In genomic region chr4:84836979-84837378, GRCm38 (mm10) we compare ENCODE assay signal across 8 mouse cellular contexts. TPM values are rescaled to one million over a fixed set of nuclear protein-coding genes. Genes with fewer than 3 reads are reported as not detected.
DNase-seq lines count a peak whose midpoint lies in the region; ATAC-seq and TF ChIP-seq lines count a peak whose summit lies in the region.

No protein-coding gene starts in this region.

- intact Hi-C loops in heart, adult 2 months (cut with DNase I): loop anchor here (10.0 kb wide), 1 partner anchor 258 kb away; no protein-coding TSS in a partner anchor

- H3K4me1 ChIP-seq in heart, adult 2 months (ENCODE audit: control insufficient read depth, insufficient read depth, low read length): no peaks in the 10 kb centered on the region
- no peaks in the 10 kb centered on the region for H3K4me1 ChIP-seq in heart, embryonic 12.5 days (replicated peaks)
- H3K4me1 ChIP-seq in cerebellum, adult 2 months (ENCODE audit: control insufficient read depth, insufficient read depth, low read length): no peaks in the 10 kb centered on the region

- H3K9ac ChIP-seq in heart, adult 2 months (ENCODE audit: low read depth, low read length): no peak overlapping the region
- H3K9ac ChIP-seq in heart, embryonic 12.5 days: no peak overlapping the region

- H3K36me3 ChIP-seq in heart, adult 2 months (ENCODE audit: control insufficient read depth, insufficient read depth, low read length): no peaks in the 10 kb centered on the region
- no peaks in the 10 kb centered on the region for H3K36me3 ChIP-seq in heart, embryonic 12.5 days

- DNase-seq in heart, adult 2 months: no peak
- peak; percentile 7 for DNase-seq in ovary, postnatal 14 days (ENCODE audit: low spot score)
- no peak for DNase-seq in ovary, postnatal 10 days (ENCODE audit: low spot score)
- peak in 1 of 2 experiments; percentile 29 for DNase-seq in cerebellum, adult 2 months
- DNase-seq in kidney, postnatal 25 days: peak; percentile 46 to 53
- peak; percentile 9 for DNase-seq in thymus, postnatal 25 days
- DNase-seq in gastrocnemius, adult 18-20 months (ENCODE audit: low spot score): no peak

- H3K79me2 ChIP-seq in heart, adult 2 months (replicated peaks; ENCODE audit: control insufficient read depth, insufficient read depth, low read length): no peaks in the 10 kb centered on the region

- no peak for TF ChIP-seq EP300 in heart, adult 2 months (IDR thresholded peaks at IDR 0.05; ENCODE audit: insufficient read depth, low read depth, low read length)

- TF ChIP-seq POLR2A in heart, adult 2 months (IDR thresholded peaks at IDR 0.05; ENCODE audit: insufficient read depth, low read depth, low read length): no peak
- no peak for TF ChIP-seq POLR2A in cerebellum, adult 2 months (IDR thresholded peaks at IDR 0.05; ENCODE audit: borderline replicate concordance, insufficient read depth, low read length)

- no peak overlapping the region for H3K4me2 ChIP-seq in heart, embryonic 12.5 days

- H3K9me3 ChIP-seq in heart, embryonic 12.5 days (replicated peaks): no peaks in the 10 kb centered on the region

- WGBS in heart, adult 2 months: 40% methylated on average over 5 of the region's 5 CpGs
- 34% methylated on average over 5 of the region's 5 CpGs for WGBS in heart, embryonic 12.5 days
- WGBS in cerebellum, adult 2 months: 58% methylated on average over 5 of the region's 5 CpGs

- peak; percentile 67 for TF ChIP-seq CTCF in heart, adult 2 months (IDR thresholded peaks at IDR 0.05)
- peak; percentile 68; the same call in 1 of the 2 replicates for TF ChIP-seq CTCF in cerebellum, adult 2 months (IDR thresholded peaks at IDR 0.05; ENCODE audit: borderline replicate concordance, insufficient read depth, low read depth, low read length)

- no peak overlapping the region for H3K27ac ChIP-seq in heart, adult 2 months
- no peak overlapping the region for H3K27ac ChIP-seq in heart, embryonic 12.5 days (ENCODE audit: poor library complexity, severe bottlenecking)
- H3K27ac ChIP-seq in cerebellum, adult 2 months (ENCODE audit: insufficient read depth, low read length): no peak overlapping the region

- ATAC-seq in heart, embryonic 12.5 days (ENCODE audit: insufficient number of reproducible peaks, low FRiP score): no peak

- no peaks in the 10 kb centered on the region for H3K27me3 ChIP-seq in heart, adult 2 months (ENCODE audit: control insufficient read depth, insufficient read depth, low read length)
- no peaks in the 10 kb centered on the region for H3K27me3 ChIP-seq in heart, embryonic 12.5 days (replicated peaks)
- H3K27me3 ChIP-seq in cerebellum, adult 2 months (ENCODE audit: control insufficient read depth, insufficient read depth, low read length): no peaks in the 10 kb centered on the region

- H3K4me3 ChIP-seq in heart, adult 2 months: no peak overlapping the region
- no peak overlapping the region for H3K4me3 ChIP-seq in heart, embryonic 12.5 days
- no peak overlapping the region for H3K4me3 ChIP-seq in cerebellum, adult 2 months (replicated peaks; ENCODE audit: insufficient read depth, low read depth, low read length)

RNA-seq across cellular contexts. Expression of gene Cntln, which starts 47.1 kb away (rescaled TPM):
- 1 to 10 TPM; 1.9 to 2.7 TPM for total RNA-seq in heart, adult 2 months (2021)
- 1.3 and 1.9 TPM in 2 replicates for polyA plus RNA-seq in heart, adult 2 months (2012; rRNA removed)
- 6.8 and 7.1 TPM in 2 replicates for polyA plus RNA-seq in heart, embryonic 12.5 days (2016; fragmentation: Nextera tagmentation; extraction: Ambion mirVana)
- 7.4 and 7.6 TPM in 2 replicates for polyA plus RNA-seq in cerebellum, adult 2 months (2012; rRNA removed)
- total RNA-seq in gastrocnemius, adult 18-20 months (2021): 1 to 10 TPM; 1.0 to 1.4 TPM

Comparison
In these comparisons a context has a peak if more than half of its experiments do, and no peak if none do; other contexts are left out.
1. DNase-seq: peak in ovary, postnatal 14 days (single experiment), kidney, postnatal 25 days (2 of 2) and thymus, postnatal 25 days (single experiment); none in heart, adult 2 months (0 of 2), ovary, postnatal 10 days (single experiment) and gastrocnemius, adult 18-20 months (single experiment).